Mouse (Mus musculus): ENCODE data around the gene Plekhb2.
A peak's percentile ranks its signal among the peaks of the same experiment; 100 is the strongest.

Plekhb2 gene

GRCm38 (mm10) chr1:34831381-34831780 lies 18.4 kb upstream of the Plekhb2 start:
- no peak for DNase-seq (ENCODE audit: low read depth, low spot score)

- DNase-seq (ENCODE audit: low read depth, low spot score): no peak
Measured at GRCm38 (mm10) chr1:34834904-34835303, 14.9 kb upstream of the Plekhb2 start.

GRCm38 (mm10) chr1:34837951-34838689 lies 11.7 kb upstream of the Plekhb2 start:
- DNase-seq (ENCODE audit: low read depth, low spot score): peak; percentile 59

GRCm38 (mm10) chr1:34839241-34839640 lies 10.5 kb upstream of the Plekhb2 start:
- DNase-seq (ENCODE audit: low read depth, low spot score): no peak

- no peak for DNase-seq (ENCODE audit: low read depth, low spot score)
Measured at GRCm38 (mm10) chr1:34841709-34842388, 7.9 kb upstream of the Plekhb2 start.

- DNase-seq (ENCODE audit: low read depth, low spot score): peak; percentile 57
Measured at GRCm38 (mm10) chr1:34842389-34842861, 7.4 kb upstream of the Plekhb2 start.

GRCm38 (mm10) chr1:34842887-34843618 lies 6.7 kb upstream of the Plekhb2 start, which contains the start of gene Fam168b:
Fam168b (minus strand) TSS chr1:34843065.
- peak; percentile 91 for DNase-seq (ENCODE audit: low read depth, low spot score)

GRCm38 (mm10) chr1:34847070-34847469 lies 2.7 kb upstream of the Plekhb2 start:
- no peak for DNase-seq (ENCODE audit: low read depth, low spot score)

GRCm38 (mm10) chr1:34850343-34851136 lies 764 bp downstream of the Plekhb2 start:
- peak; percentile 33 for DNase-seq (ENCODE audit: low read depth, low spot score)

GRCm38 (mm10) chr1:34851562-34851961 lies 1.8 kb downstream of the Plekhb2 start:
- no peak for DNase-seq (ENCODE audit: low read depth, low spot score)

- no peak for DNase-seq (ENCODE audit: low read depth, low spot score)
Measured at GRCm38 (mm10) chr1:34852116-34852878, 2.5 kb downstream of the Plekhb2 start.

GRCm38 (mm10) chr1:34853786-34854185 lies 4.0 kb downstream of the Plekhb2 start:
- no peak for DNase-seq (ENCODE audit: low read depth, low spot score)

- DNase-seq (ENCODE audit: low read depth, low spot score): no peak
Measured at GRCm38 (mm10) chr1:34855056-34855739, 5.4 kb downstream of the Plekhb2 start.

GRCm38 (mm10) chr1:34858671-34859070 lies 8.9 kb downstream of the Plekhb2 start:
- DNase-seq (ENCODE audit: low read depth, low spot score): no peak

- DNase-seq (ENCODE audit: low read depth, low spot score): peak; percentile 31
Measured at GRCm38 (mm10) chr1:34859761-34860160, 10.0 kb downstream of the Plekhb2 start.

GRCm38 (mm10) chr1:34860205-34860604 lies 10.4 kb downstream of the Plekhb2 start:
- peak; percentile 33 for DNase-seq (ENCODE audit: low read depth, low spot score)

GRCm38 (mm10) chr1:34862877-34863276 lies 13.1 kb downstream of the Plekhb2 start:
- no peak for DNase-seq (ENCODE audit: low read depth, low spot score)

GRCm38 (mm10) chr1:34863323-34863722 lies 13.5 kb downstream of the Plekhb2 start:
- no peak for DNase-seq (ENCODE audit: low read depth, low spot score)

GRCm38 (mm10) chr1:34864243-34864642 lies 14.5 kb downstream of the Plekhb2 start:
- no peak for DNase-seq (ENCODE audit: low read depth, low spot score)

- no peak for DNase-seq (ENCODE audit: low read depth, low spot score)
Measured at GRCm38 (mm10) chr1:34865866-34866265, 16.1 kb downstream of the Plekhb2 start.
